Mouse (Mus musculus) small intestine, adult 2 months (tissue): ENCODE data around the gene Kcna7.

Source experiments
- CTCF ChIP-seq: fragments of 200-500 bp; IDR thresholded peaks from 2 replicates; pipeline ENCODE4 v1.5.1; 2012; ENCODE audit warnings: low read depth, mild to moderate bottlenecking, control low read depth, inconsistent platforms, low read length, moderate library complexity, mixed read lengths; ENCODE audit not compliant: insufficient replicate concordance, insufficient read length; ENCODE audit errors: extremely low read depth
- POLR2A ChIP-seq: fragments of 200-500 bp; IDR thresholded peaks from 2 replicates; pipeline ENCODE4 v1.6.1; 2012; ENCODE audit warnings: low read depth, mild to moderate bottlenecking, control low read depth, inconsistent platforms, low read length, moderate library complexity

GRCm38 (mm10) chr7:45436444-45436843 is 31.0 kb downstream of the Kcna7 start:
- TF ChIP-seq POLR2A (no peak), CTCF (no peak)
